Mouse (Mus musculus) midbrain, embryonic 16.5 days (tissue): Measurements from ENCODE around the gene Nacad. TPM values are rescaled to one million over a fixed set of nuclear protein-coding genes. Genes with fewer than 3 reads are reported as not detected.

Experiments
- ATAC-seq: fragments of 200-750 bp; cut with Nextera tagmentation; 2 replicates; pipeline ENCODE4 v1.8.0; 2017; ENCODE audit warnings: moderate TSS enrichment
- H3K27ac ChIP-seq: fragments of 300-500 bp; sonication (generic); 2 replicates; pipeline ENCODE4 v1.5.1; 2014; ENCODE audit warnings: mild to moderate bottlenecking, low read length, mixed read lengths
- H3K27me3 ChIP-seq: fragments of 300-500 bp; sonication (generic); 2 replicates; pipeline ENCODE4 v1.6.1; 2014; ENCODE audit warnings: low read depth, low read length, mixed read lengths; ENCODE audit not compliant: control insufficient read depth, insufficient read depth
- H3K36me3 ChIP-seq: fragments of 300-500 bp; sonication (generic); 2 replicates; pipeline ENCODE4 v1.6.1; 2014; ENCODE audit warnings: mild to moderate bottlenecking, low read length, moderate library complexity, mixed read lengths; ENCODE audit not compliant: control insufficient read depth, insufficient read depth
- H3K4me1 ChIP-seq: fragments of 300-500 bp; sonication (generic); 2 replicates; pipeline ENCODE4 v1.6.1; 2014; ENCODE audit warnings: mild to moderate bottlenecking, low read length, mixed read lengths; ENCODE audit not compliant: control insufficient read depth, insufficient read depth
- H3K4me2 ChIP-seq: fragments of 300-500 bp; sonication (generic); 2 replicates; pipeline ENCODE4 v1.6.1; 2014; ENCODE audit warnings: mild to moderate bottlenecking, low read length, mixed read lengths
- H3K4me3 ChIP-seq: fragments of 300-500 bp; sonication (generic); 2 replicates; pipeline ENCODE4 v1.5.1; 2014; ENCODE audit warnings: low read depth, mild to moderate bottlenecking, low read length, moderate library complexity, mixed read lengths
- H3K9ac ChIP-seq: fragments of 300-500 bp; sonication (generic); 2 replicates; pipeline ENCODE4 v1.6.1; 2014; ENCODE audit warnings: low read depth, low read length, mixed read lengths
- H3K9me3 ChIP-seq: fragments of 300-500 bp; sonication (generic); replicated peaks from 2 replicates; pipeline ENCODE4 v1.6.1; 2014; ENCODE audit warnings: mild to moderate bottlenecking, low read length, mixed read lengths; ENCODE audit not compliant: control insufficient read depth, poor library complexity, severe bottlenecking
- WGBS: fragments of 180-500 bp; shearing (Covaris S2); extraction: QIAGEN DNeasy Blood & Tissue Kit; methylation state at CpG from one replicate; pipeline ENCODE4 v1.1.7; 2014; 5-methylcytosine and 5-hydroxymethylcytosine counted together
- polyA plus RNA-seq: library from polyadenylated mRNA; unstranded; fragments of >200 nt; fragmentation: Nextera tagmentation; extraction: Ambion mirVana; gene quantifications from 2 replicates; pipeline ENCODE4 v1.2.1, GENCODE M21; 2015

Nacad gene
- polyA plus RNA-seq, 1 experiment from 2014 or later = 85.0 TPM

GRCm38 (mm10) chr11:6599831-6600230 lies 6.0 kb downstream of the Nacad start:
- no peak overlapping the region for H3K4me3 ChIP-seq
- WGBS = 78% methylated on average over 6 of the region's 6 CpGs
- H3K4me1 ChIP-seq = peaks cover 36% of the 10 kb centered on the region
- H3K36me3 ChIP-seq = peaks cover 19% of the 10 kb centered on the region
- peak overlapping the region; percentile 68 for H3K27ac ChIP-seq
- H3K4me2 ChIP-seq = peak overlapping the region; percentile 63
- no peak overlapping the region; the same call in 1 of the 2 replicates for H3K9ac ChIP-seq
- H3K27me3 ChIP-seq = no peaks in the 10 kb centered on the region
- ATAC-seq = 0 out of 2 replicates have a peak, but pooled peaks have one; percentile 2
- H3K9me3 ChIP-seq = no peaks in the 10 kb centered on the region

GRCm38 (mm10) chr11:6599011-6599681 lies 6.7 kb downstream of the Nacad start:
- H3K4me2 ChIP-seq = peak overlapping the region; percentile 63
- H3K4me3 ChIP-seq = peak overlapping the region; percentile 27
- peaks cover 36% of the 10 kb centered on the region for H3K4me1 ChIP-seq
- peak overlapping the region; percentile 68 for H3K27ac ChIP-seq
- H3K27me3 ChIP-seq = no peaks in the 10 kb centered on the region
- no peaks in the 10 kb centered on the region for H3K9me3 ChIP-seq
- H3K9ac ChIP-seq = peak overlapping the region; percentile 52
- peaks cover 24% of the 10 kb centered on the region for H3K36me3 ChIP-seq
- WGBS = 9% methylated on average over 27 of the region's 27 CpGs
- ATAC-seq = peak; percentile 18

GRCm38 (mm10) chr11:6598191-6598889 lies 7.5 kb downstream of the Nacad start:
- H3K4me3 ChIP-seq = peak overlapping the region; percentile 27
- WGBS = 58% methylated on average over 19 of the region's 19 CpGs
- H3K36me3 ChIP-seq = peaks cover 25% of the 10 kb centered on the region
- no peaks in the 10 kb centered on the region for H3K27me3 ChIP-seq
- H3K9ac ChIP-seq = peak overlapping the region; percentile 52
- peak; percentile 3 for ATAC-seq
- peak overlapping the region; percentile 63 for H3K4me2 ChIP-seq
- no peaks in the 10 kb centered on the region for H3K9me3 ChIP-seq
- H3K4me1 ChIP-seq = peaks cover 31% of the 10 kb centered on the region
- peak overlapping the region; percentile 68 for H3K27ac ChIP-seq

GRCm38 (mm10) chr11:6597523-6597922 lies 8.3 kb downstream of the Nacad start:
- H3K36me3 ChIP-seq = peaks cover 29% of the 10 kb centered on the region
- peaks cover 22% of the 10 kb centered on the region for H3K4me1 ChIP-seq
- no peaks in the 10 kb centered on the region for H3K27me3 ChIP-seq
- H3K4me3 ChIP-seq = no peak overlapping the region
- H3K9me3 ChIP-seq = no peaks in the 10 kb centered on the region
- no peak overlapping the region for H3K4me2 ChIP-seq
- no peak overlapping the region for H3K9ac ChIP-seq
- H3K27ac ChIP-seq = peak overlapping the region; percentile 68
- ATAC-seq = no peak
- 58% methylated on average over 7 of the region's 7 CpGs for WGBS

- Histone ChIP-seq H3K4me1 (peaks cover 21% of the 10 kb centered on the region), H3K4me2 (no peak overlapping the region), H3K9ac (no peak overlapping the region), H3K4me3 (no peak overlapping the region), H3K27me3 (no peaks in the 10 kb centered on the region), H3K9me3 (no peaks in the 10 kb centered on the region), H3K27ac (peak overlapping the region; percentile 68; the same call in 1 of the 2 replicates), H3K36me3 (peaks cover 27% of the 10 kb centered on the region)
- no peak for ATAC-seq
- WGBS = 88% methylated on average over 3 of the region's 3 CpGs
Observed at GRCm38 (mm10) chr11:6596616-6597015, 9.2 kb downstream of the Nacad start.

- no peak for ATAC-seq
- no peaks in the 10 kb centered on the region for H3K27me3 ChIP-seq
- peaks cover 21% of the 10 kb centered on the region for H3K4me1 ChIP-seq
- peaks cover 27% of the 10 kb centered on the region for H3K36me3 ChIP-seq
- H3K9me3 ChIP-seq = no peaks in the 10 kb centered on the region
- no peak overlapping the region for H3K9ac ChIP-seq
- H3K27ac ChIP-seq = peak overlapping the region; percentile 68; the same call in 1 of the 2 replicates
- 98% methylated on average over 6 of the region's 6 CpGs for WGBS
- H3K4me2 ChIP-seq = no peak overlapping the region
- no peak overlapping the region for H3K4me3 ChIP-seq
Observed at GRCm38 (mm10) chr11:6596205-6596604, 9.6 kb downstream of the Nacad start.

GRCm38 (mm10) chr11:6595339-6595738 lies 10.5 kb downstream of the Nacad start:
- Histone ChIP-seq H3K9me3 (no peaks in the 10 kb centered on the region), H3K4me1 (peaks cover 21% of the 10 kb centered on the region), H3K27me3 (no peaks in the 10 kb centered on the region), H3K4me2 (no peak overlapping the region), H3K27ac (no peak overlapping the region), H3K9ac (no peak overlapping the region), H3K4me3 (no peak overlapping the region), H3K36me3 (peaks cover 29% of the 10 kb centered on the region)
- 90% methylated on average over 5 of the region's 5 CpGs for WGBS
- no peak for ATAC-seq

- no peaks in the 10 kb centered on the region for H3K27me3 ChIP-seq
- 88% methylated on average over 6 of the region's 6 CpGs for WGBS
- ATAC-seq = no peak
- H3K36me3 ChIP-seq = peaks cover 32% of the 10 kb centered on the region
- peaks cover 20% of the 10 kb centered on the region for H3K4me1 ChIP-seq
- H3K4me3 ChIP-seq = no peak overlapping the region
- no peak overlapping the region for H3K4me2 ChIP-seq
- H3K9ac ChIP-seq = no peak overlapping the region
- H3K27ac ChIP-seq = no peak overlapping the region; the same call in 1 of the 2 replicates
- no peaks in the 10 kb centered on the region for H3K9me3 ChIP-seq
Observed at GRCm38 (mm10) chr11:6594845-6595244, 11.0 kb downstream of the Nacad start.

- H3K4me1 ChIP-seq = peaks cover 6% of the 10 kb centered on the region
- 75% methylated on average over 11 of the region's 11 CpGs for WGBS
- no peak overlapping the region for H3K9ac ChIP-seq
- H3K27me3 ChIP-seq = no peaks in the 10 kb centered on the region
- H3K4me3 ChIP-seq = no peak overlapping the region
- no peaks in the 10 kb centered on the region for H3K9me3 ChIP-seq
- peaks cover 34% of the 10 kb centered on the region for H3K36me3 ChIP-seq
- H3K4me2 ChIP-seq = no peak overlapping the region
- H3K27ac ChIP-seq = no peak overlapping the region
- no peak for ATAC-seq
Observed at GRCm38 (mm10) chr11:6593406-6593805, 12.4 kb downstream of the Nacad start.
